Mouse (Mus musculus) myocyte (in vitro differentiated cells): ENCODE measurements around the gene Aldh2.

Experiments
- MAX ChIP-seq: IDR thresholded peaks from one replicate; pipeline ENCODE4 v1.6.1; 2011; ENCODE audit warnings: low read depth, mild to moderate bottlenecking, control low read depth
- MYOD1 ChIP-seq, 3 experiments: IDR thresholded peaks; one replicate each; pipeline ENCODE4 v1.6.1; 2011; ENCODE audit warnings: control low read depth in 2 of 3, low read depth in 2 of 3, mild to moderate bottlenecking in 2 of 3, moderate library complexity in 1 of 3; ENCODE audit not compliant: insufficient read length in 2 of 3, control insufficient read depth in 1 of 3
- USF1 ChIP-seq: IDR thresholded peaks from one replicate; pipeline ENCODE4 v1.6.1; 2011; ENCODE audit warnings: low read depth, mild to moderate bottlenecking, control low read depth, moderate library complexity

DNA sequence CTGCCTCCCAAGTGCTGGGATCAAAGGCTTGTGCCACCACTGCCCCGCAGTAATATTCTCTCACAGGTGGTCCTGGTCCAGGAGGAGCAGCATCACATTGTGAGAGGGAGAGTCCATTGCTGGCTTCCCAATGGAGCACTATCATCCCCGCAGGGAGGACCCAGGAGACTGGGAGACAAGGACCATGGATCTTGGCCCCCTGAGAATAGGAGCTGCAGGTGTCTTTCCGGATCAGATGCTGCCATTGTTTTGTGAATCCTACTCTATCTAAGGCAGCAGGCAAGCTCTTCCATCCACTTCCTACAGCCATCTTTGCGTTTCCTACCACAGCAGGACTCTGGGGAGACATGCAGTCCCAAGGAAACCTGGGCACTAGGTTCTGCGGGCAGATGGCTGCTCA, 7.9 kb downstream of the Aldh2 start:
- TF ChIP-seq MAX (no peak), MYOD1 (IDR thresholded peaks at IDR 0.05; ENCODE audit: control insufficient read depth in 1 of 3, insufficient read length in 2 of 3, low read depth in 2 of 3) (no peak), USF1 (no peak)
